Mouse (Mus musculus) megakaryocyte, embryonic 14.5 days (primary cell): ENCODE results near the gene Incenp. TPM values are rescaled to one million over a fixed set of nuclear protein-coding genes. Genes with fewer than 3 reads are reported as not detected.

Experiments used
- H3K27me3 ChIP-seq: replicated peaks from 2 replicates; pipeline ENCODE3; 2012; ENCODE audit warnings: inconsistent platforms
- H3K36me3 ChIP-seq: replicated peaks from 2 replicates; pipeline ENCODE3; 2012; ENCODE audit warnings: low read length, inconsistent platforms, mixed read lengths
- H3K4me1 ChIP-seq: 2 replicates; pipeline ENCODE4 v1.6.1; 2012; ENCODE audit warnings: inconsistent platforms
- H3K4me3 ChIP-seq: replicated peaks from 2 replicates; pipeline ENCODE3; 2012; ENCODE audit warnings: moderate library complexity, mild to moderate bottlenecking, inconsistent platforms
- H3K9me3 ChIP-seq: 2 replicates; pipeline ENCODE4 v1.6.1; 2012; ENCODE audit warnings: inconsistent platforms
- FLI1 ChIP-seq: IDR thresholded peaks from 2 replicates; pipeline ENCODE4 v1.6.1; 2012; ENCODE audit warnings: low read length, inconsistent platforms, mixed read lengths
- GATA1 ChIP-seq: IDR thresholded peaks from 3 replicates; pipeline ENCODE4 v1.6.1; 2012; ENCODE audit warnings: mixed read lengths, low read length, inconsistent platforms, borderline replicate concordance
- polyA plus RNA-seq: library from polyadenylated mRNA; stranded (reverse); fragments of >175 nt; gene quantifications from 2 replicates; pipeline ENCODE4 v1.2.3, GENCODE M21; 2012; ENCODE audit warnings: low replicate concordance; ENCODE audit not compliant: insufficient read depth

Incenp gene
- 23.6 and 70.8 TPM in 2 replicates for polyA plus RNA-seq

DNA sequence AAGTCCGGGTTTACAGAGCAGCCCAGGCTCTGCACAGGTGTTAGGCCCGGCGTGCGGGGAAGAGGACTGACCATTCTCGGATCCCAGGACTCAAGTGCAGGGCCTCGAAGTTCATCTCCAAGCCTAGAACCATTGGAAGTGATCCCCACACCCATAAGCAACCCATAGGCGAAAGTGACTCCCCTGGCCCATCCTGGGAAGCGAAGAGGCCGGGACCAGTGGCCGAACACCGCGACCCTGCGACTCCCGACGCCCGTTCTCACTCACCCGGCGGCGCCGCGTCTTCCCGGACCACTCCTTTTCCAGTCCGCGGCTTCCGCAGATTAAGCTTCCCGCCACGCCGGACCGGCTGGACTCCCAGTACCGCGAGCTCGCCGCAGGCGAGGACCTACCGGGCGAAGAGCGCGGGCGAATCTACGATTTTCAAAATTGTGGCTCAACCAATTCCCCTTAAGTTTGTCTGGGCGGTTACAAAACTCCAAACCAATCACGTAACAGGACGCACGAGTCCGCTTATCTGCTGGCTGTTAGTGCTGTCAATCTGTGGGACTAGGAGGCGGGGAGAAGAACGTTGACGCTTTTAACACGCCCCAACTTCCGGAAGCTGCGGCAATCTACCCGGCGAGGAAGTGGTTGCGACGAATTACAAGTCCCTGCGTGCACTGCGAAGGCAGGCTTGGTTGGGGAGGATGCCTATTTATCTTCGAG lies at the start of gene Incenp:
Incenp (minus strand) TSS at position 480 of the 708 bp plus-strand sequence.
- Histone ChIP-seq H3K4me1 (peaks cover 51% of the 10 kb centered on the region), H3K4me3 (peak within 1 kb of the TSS; percentile 97), H3K27me3 (no peaks in the 10 kb centered on the region), H3K9me3 (no peaks in the 10 kb centered on the region), H3K36me3 (peaks cover 29% of the 10 kb centered on the region)
- TF ChIP-seq GATA1 (peak; percentile 75; the same call in 1 of the 3 replicates), FLI1 (peak; percentile 94)

DNA sequence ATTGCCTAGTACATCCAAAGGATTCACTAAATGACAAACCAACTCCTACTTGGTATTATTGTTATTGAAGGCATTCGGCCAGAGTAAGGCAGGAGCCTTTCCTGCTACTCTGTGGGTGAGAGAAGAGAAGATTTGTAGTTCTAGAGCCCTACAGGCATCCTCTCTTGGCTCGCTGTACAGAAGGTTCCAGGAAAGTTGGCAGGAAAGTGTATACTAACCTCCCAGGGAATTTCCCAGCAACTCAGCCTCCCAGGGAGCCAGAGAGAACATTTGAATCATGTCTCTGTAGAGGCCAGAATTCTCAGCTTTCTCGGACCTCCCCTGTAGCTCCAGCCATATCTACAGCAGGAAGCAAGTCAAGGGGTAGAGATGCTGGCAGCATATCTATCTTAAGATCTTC lies 47.6 kb upstream of the Incenp start:
- Histone ChIP-seq H3K36me3 (no peaks in the 10 kb centered on the region), H3K4me1 (peaks cover 17% of the 10 kb centered on the region), H3K27me3 (peaks cover 61% of the 10 kb centered on the region), H3K9me3 (peaks cover 27% of the 10 kb centered on the region), H3K4me3 (no peak overlapping the region)
- no peak for TF ChIP-seq FLI1
- TF ChIP-seq GATA1 = no peak

DNA sequence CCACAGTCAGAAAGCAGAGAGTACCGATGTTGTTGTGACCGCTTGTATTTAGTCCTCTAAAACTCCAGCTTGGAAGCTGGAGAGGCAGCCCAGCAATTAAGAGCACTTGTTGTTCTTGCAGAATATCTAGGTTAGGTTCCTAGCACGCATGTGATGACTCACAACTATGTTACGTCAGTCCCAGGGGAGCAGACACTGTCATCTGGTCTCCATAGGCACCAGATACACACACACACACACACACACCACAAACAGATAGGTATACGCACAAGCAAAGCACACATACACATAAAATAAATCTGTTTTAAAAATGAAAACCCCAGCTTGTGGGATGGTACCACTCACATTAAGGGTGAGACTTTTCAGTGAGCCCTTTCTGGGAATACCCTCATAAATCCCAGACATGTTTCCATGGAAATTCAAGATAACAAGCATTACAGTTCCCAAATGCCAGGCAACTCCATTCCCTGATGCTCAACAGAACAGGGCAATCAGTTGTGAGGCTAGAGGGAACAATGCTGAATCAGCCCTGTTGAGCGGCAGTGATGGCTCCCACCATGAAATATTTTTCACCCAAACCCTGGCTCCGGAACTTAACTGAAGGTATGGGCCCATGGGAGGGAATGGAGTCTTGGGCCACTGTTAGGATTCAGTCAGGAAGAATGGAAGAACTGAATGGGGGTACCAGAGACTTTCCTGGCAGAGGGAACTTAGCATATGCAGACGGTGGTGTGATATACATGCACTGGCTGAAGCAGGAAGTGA lies 46.6 kb upstream of the Incenp start:
- TF ChIP-seq GATA1 (no peak), FLI1 (no peak)
- Histone ChIP-seq H3K4me1 (peaks cover 27% of the 10 kb centered on the region), H3K9me3 (peaks cover 26% of the 10 kb centered on the region), H3K27me3 (peaks cover 69% of the 10 kb centered on the region), H3K4me3 (no peak overlapping the region), H3K36me3 (no peaks in the 10 kb centered on the region)

DNA sequence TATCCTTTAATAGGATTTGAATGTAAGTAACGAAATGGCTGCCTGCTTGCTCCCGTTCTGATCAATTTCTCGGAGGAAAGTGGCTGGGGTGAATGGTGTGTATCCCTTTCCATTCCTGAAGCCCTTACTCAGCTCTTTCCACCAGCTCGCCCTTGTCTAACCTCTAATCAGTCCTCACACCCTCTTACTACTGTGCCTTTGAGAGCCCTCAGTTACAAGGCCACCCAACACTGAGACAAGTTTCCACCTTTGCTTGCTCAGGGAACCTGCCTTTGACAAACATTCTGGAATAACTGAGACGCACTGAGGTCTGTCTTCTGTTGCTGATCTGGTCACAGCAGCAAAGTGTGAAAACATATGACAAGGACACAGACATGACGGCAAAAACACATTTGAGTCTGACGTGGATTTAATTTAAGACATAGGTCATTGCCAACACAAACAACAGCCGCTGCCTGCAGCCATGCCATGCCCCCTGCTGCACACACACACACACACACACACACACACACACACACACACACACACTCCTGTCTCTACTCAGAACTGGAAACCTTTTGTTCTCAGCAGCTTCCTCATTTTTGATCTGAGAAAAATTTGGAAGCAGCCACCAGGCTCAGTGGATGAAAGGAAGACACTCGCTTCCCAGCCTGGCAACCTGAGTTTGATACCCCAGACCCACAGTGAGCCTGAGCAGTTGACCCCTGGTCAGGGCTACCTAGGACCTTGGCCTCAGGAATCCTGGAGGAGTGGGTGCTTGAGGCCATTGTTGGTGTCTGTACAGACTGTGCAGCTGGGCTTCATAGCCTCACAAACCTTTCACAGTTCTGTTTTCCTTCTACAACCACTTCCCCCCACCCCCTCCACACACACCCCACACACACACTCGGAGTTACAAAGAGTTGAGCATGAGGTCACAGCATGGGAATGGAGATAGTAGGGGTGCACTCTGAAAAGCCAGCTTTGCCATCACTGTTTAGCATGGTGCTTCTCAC lies 43.5 kb upstream of the Incenp start:
- TF ChIP-seq FLI1 = no peak
- no peak for TF ChIP-seq GATA1
- Histone ChIP-seq H3K27me3 (peaks cover 92% of the 10 kb centered on the region), H3K4me3 (no peak overlapping the region), H3K4me1 (peaks cover 48% of the 10 kb centered on the region), H3K36me3 (no peaks in the 10 kb centered on the region), H3K9me3 (peaks cover 8% of the 10 kb centered on the region)

DNA sequence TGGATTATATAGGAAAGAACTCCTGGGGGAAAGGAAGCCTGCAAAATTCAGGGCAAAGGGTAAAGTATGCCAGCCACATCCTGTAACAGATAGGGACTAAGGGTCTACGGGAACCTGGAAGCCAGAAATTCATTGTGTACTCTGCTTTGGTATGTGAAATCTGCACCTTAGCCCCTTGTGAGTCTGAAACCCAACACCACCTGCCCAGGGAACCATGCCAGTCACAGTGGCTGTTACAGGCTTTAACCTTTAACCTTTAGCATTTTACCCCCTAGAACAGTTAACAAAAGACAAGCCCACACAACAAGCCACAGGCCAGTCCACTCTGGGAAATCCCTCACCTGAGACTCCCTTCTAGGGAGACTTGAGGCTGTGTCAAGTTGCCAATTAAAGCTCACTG lies 42.5 kb upstream of the Incenp start:
- Histone ChIP-seq H3K36me3 (no peaks in the 10 kb centered on the region), H3K4me3 (no peak overlapping the region), H3K27me3 (peaks cover 90% of the 10 kb centered on the region), H3K9me3 (peaks cover 5% of the 10 kb centered on the region), H3K4me1 (peaks cover 55% of the 10 kb centered on the region)
- TF ChIP-seq GATA1 (no peak), FLI1 (no peak)

DNA sequence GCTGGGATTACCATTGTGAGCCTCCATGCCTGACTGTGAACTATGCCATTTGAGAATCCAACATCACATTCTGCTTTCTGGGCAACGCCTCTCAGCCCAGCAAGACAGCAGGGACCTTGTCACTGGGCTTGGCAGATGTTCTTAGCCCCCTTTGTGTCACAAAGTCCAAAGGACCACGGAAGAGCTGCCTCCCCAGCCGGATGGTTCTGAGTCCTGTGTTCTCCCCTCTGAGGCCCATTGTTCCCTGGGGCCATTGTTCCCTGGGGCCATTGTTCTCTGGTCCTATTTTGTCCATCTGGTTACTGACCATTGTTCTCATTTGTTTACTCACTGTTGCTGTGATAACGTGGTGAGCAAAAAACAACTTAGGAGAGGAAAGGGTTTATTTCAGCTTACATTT lies 41.6 kb upstream of the Incenp start:
- Histone ChIP-seq H3K36me3 (no peaks in the 10 kb centered on the region), H3K27me3 (peaks cover 91% of the 10 kb centered on the region), H3K4me3 (no peak overlapping the region), H3K4me1 (peaks cover 58% of the 10 kb centered on the region), H3K9me3 (peaks cover 5% of the 10 kb centered on the region)
- TF ChIP-seq FLI1 (no peak), GATA1 (no peak)

DNA sequence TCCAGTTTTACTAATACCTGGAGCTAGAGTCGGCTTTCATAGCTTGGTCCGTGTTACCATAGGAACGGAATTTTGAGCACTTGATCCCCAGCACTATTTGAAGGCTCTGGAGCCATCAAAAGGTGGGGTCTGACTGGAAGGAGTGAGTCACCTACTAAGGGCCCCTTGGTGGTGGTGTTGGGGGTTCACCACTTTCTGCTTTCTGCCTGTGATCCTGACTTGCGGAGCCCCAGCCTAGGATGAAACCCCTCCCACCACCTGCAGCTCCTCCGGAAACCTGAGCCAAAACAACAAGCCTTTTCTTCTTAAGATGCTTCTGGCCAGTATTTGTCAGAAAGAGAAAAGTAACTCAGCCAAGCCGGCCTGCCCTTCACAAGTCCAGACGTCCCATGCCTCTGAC lies 40.5 kb upstream of the Incenp start:
- Histone ChIP-seq H3K36me3 (no peaks in the 10 kb centered on the region), H3K27me3 (peaks cover 93% of the 10 kb centered on the region), H3K9me3 (peaks cover 5% of the 10 kb centered on the region), H3K4me3 (no peak overlapping the region), H3K4me1 (peaks cover 66% of the 10 kb centered on the region)
- TF ChIP-seq FLI1 (no peak), GATA1 (no peak)

DNA sequence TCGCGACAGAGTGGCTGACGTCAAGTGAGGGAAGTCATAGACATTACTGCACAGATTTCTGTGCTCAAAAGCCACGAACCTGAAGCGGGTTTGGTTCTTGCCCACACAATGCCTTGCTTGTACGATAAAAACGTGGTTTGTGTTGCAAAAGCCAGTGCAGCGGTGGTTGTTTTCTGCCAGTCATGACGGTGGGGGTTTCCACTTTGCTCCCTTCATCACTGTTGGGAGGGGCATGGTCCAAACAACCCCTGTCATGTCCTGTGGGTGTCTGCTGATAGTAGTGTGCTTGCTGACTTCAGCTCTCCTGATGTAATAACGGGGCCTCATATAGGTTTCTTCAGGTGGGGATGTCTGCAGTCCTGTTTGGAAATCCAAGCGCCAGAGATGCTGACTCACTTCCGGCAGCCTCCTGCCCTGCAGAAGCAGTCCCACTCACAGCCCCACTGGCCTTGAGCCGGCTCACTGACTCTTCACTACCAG lies 39.5 kb upstream of the Incenp start:
- TF ChIP-seq FLI1 (peak; percentile 5; the same call in 1 of the 2 replicates), GATA1 (peak; percentile 6; the same call in 1 of the 3 replicates)
- Histone ChIP-seq H3K9me3 (peaks cover 5% of the 10 kb centered on the region), H3K4me3 (peak overlapping the region; percentile 86), H3K36me3 (no peaks in the 10 kb centered on the region), H3K27me3 (peaks cover 89% of the 10 kb centered on the region), H3K4me1 (peaks cover 68% of the 10 kb centered on the region)

DNA sequence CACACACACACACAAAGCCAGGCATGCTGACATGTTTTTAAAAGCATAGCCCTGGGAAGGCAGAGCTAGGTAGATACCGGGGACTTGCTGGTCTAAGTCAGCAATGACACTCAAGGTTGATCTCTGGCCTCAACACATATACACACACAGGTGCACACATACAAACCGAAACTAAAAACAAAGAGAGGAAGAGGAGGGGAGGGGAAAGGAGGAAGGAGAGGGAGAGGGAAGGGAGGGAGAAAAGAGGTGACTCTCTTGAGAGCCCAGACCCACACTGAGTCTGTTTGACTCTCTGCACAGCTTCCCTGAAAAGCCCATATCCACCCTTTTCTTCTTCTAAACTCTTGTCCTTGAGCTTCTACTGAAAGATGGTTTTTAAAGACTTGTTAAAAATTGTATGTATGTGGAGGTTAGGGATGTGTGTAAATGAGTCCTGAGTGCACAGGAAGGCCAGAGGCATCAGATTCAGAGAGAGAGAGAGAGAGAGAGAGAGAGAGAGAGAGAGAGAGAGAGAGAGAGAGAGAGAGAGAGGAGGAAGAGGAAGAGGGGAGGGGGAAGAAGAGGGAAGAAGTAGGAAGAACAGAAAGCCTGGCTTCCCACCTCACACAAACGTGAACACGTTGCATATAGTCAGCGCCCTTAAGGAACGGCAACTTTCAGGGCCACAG lies 38.9 kb upstream of the Incenp start:
- H3K4me1 ChIP-seq = peaks cover 67% of the 10 kb centered on the region
- H3K9me3 ChIP-seq = peaks cover 5% of the 10 kb centered on the region
- no peak for TF ChIP-seq FLI1
- no peak for TF ChIP-seq GATA1
- H3K27me3 ChIP-seq = peaks cover 90% of the 10 kb centered on the region
- no peaks in the 10 kb centered on the region for H3K36me3 ChIP-seq
- H3K4me3 ChIP-seq = peak overlapping the region; percentile 86
